Mouse (Mus musculus) left cerebral cortex, postnatal 14 days (tissue): Measurements from ENCODE around the gene Gm20388. TPM values are rescaled to one million over a fixed set of nuclear protein-coding genes. Genes with fewer than 3 reads are reported as not detected.

Experiments
- DNase-seq, 2 experiments: peaks; one replicate each; pipeline ENCODE4 v3.0.0; 2021 to 2022; ENCODE audit warnings: low spot score in 2 of 2, mixed read lengths in 1 of 2
- intact Hi-C: fragments of 180-260 bp; cut with DNase I; formaldehyde crosslinking; loops from one replicate; pipeline ENCODE4 v1.15.1; 2025
- total RNA-seq, 2 experiments: library from RNA; stranded (reverse); gene quantifications; 2 replicates each; pipeline ENCODE4 v1.2.3; 2021

Gene Gm20388
- total RNA-seq, 2 experiments from 2014 or later = 2.8 to 7.3 TPM

GRCm38 (mm10) chr8:121598892-121599291 lies 1688.3 kb downstream of the Gm20388 start:
- intact Hi-C loops = no loop called here

GRCm38 (mm10) chr8:121599842-121600241 lies 1689.2 kb downstream of the Gm20388 start:
- no peak for DNase-seq
- intact Hi-C loops = loop anchor here (1.0 to 5.0 kb wide), 3 partner anchors 52 to 87 kb away; partner anchors contain the start of gene Zcchc14

More at GRCm38 (mm10) chr8:121598892-121599291, 1688.3 kb downstream of the Gm20388 start:
- peak; percentile 81 to 87 for DNase-seq

GRCm38 (mm10) chr8:121602411-121602810 lies 1691.8 kb downstream of the Gm20388 start:
- no peak for DNase-seq
- intact Hi-C loops = loop anchor here (5.0 kb wide), 2 partner anchors 50 to 85 kb away; partner anchors contain the start of gene Zcchc14

- intact Hi-C loops = loop anchor here (5.0 kb wide), 2 partner anchors 49 to 84 kb away; partner anchors contain the start of gene Zcchc14
- DNase-seq = peak; percentile 81 to 91
Measured at GRCm38 (mm10) chr8:121602860-121603259, 1692.2 kb downstream of the Gm20388 start.

- no peak for DNase-seq
- intact Hi-C loops = loop anchor here (5.0 kb wide), 2 partner anchors 48 to 84 kb away; partner anchors contain the start of gene Zcchc14
Measured at GRCm38 (mm10) chr8:121603801-121604200, 1693.2 kb downstream of the Gm20388 start.

GRCm38 (mm10) chr8:121607661-121608060 lies 1697.0 kb downstream of the Gm20388 start:
- DNase-seq = no peak
- intact Hi-C loops = loop anchor here (5.0 kb wide), 1 partner anchor 220 kb away; the partner anchor contains the start of gene Klhdc4

GRCm38 (mm10) chr8:121609251-121609650 lies 1698.6 kb downstream of the Gm20388 start:
- intact Hi-C loops = loop anchor here (5.0 kb wide), 1 partner anchor 218 kb away; the partner anchor contains the start of gene Klhdc4
- DNase-seq = no peak

GRCm38 (mm10) chr8:121609916-121610315 lies 1699.3 kb downstream of the Gm20388 start:
- intact Hi-C loops = loop anchor here (5.0 kb wide), 1 partner anchor 217 kb away; the partner anchor contains the start of gene Klhdc4

GRCm38 (mm10) chr8:121613419-121613818 lies 1702.8 kb downstream of the Gm20388 start:
- no peak for DNase-seq
- intact Hi-C loops = no loop called here

More at GRCm38 (mm10) chr8:121609916-121610315, 1699.3 kb downstream of the Gm20388 start:
- no peak for DNase-seq

GRCm38 (mm10) chr8:121619401-121619995 lies 1708.9 kb downstream of the Gm20388 start:
- intact Hi-C loops = no loop called here
- no peak for DNase-seq

- peak in 1 of 2 experiments; percentile 45 for DNase-seq
- intact Hi-C loops = no loop called here
Measured at GRCm38 (mm10) chr8:121620801-121621516, 1710.3 kb downstream of the Gm20388 start.

GRCm38 (mm10) chr8:121621879-121622278 lies 1711.2 kb downstream of the Gm20388 start:
- no peak for DNase-seq
- intact Hi-C loops = no loop called here

- no peak for DNase-seq
- intact Hi-C loops = no loop called here
Measured at GRCm38 (mm10) chr8:121623043-121623442, 1712.4 kb downstream of the Gm20388 start.

- DNase-seq = no peak
- intact Hi-C loops = no loop called here
Measured at GRCm38 (mm10) chr8:121628681-121629080, 1718.0 kb downstream of the Gm20388 start.

- DNase-seq = no peak
- intact Hi-C loops = no loop called here
Measured at GRCm38 (mm10) chr8:121631645-121632071, 1721.0 kb downstream of the Gm20388 start.

- intact Hi-C loops = no loop called here
- no peak for DNase-seq
Measured at GRCm38 (mm10) chr8:121632401-121632800, 1721.8 kb downstream of the Gm20388 start.

- intact Hi-C loops = no loop called here
- DNase-seq = no peak
Measured at GRCm38 (mm10) chr8:121635534-121635933, 1724.9 kb downstream of the Gm20388 start.

- intact Hi-C loops = no loop called here
- no peak for DNase-seq
Measured at GRCm38 (mm10) chr8:121636180-121636579, 1725.5 kb downstream of the Gm20388 start.

GRCm38 (mm10) chr8:121642804-121643203 lies 1732.2 kb downstream of the Gm20388 start:
- DNase-seq = no peak
- intact Hi-C loops = no loop called here

GRCm38 (mm10) chr8:121643384-121643783 lies 1732.7 kb downstream of the Gm20388 start:
- no peak for DNase-seq
- intact Hi-C loops = no loop called here
